Mouse (Mus musculus) forebrain, embryonic 16.5 days (tissue): Measurements from ENCODE around the gene Sox21. TPM values are rescaled to one million over a fixed set of nuclear protein-coding genes. Genes with fewer than 3 reads are reported as not detected.
A peak's percentile ranks its signal among the peaks of the same experiment; 100 is the strongest.

Source experiments
- ATAC-seq: fragments of 200-750 bp; cut with Nextera tagmentation; 2 replicates; pipeline ENCODE4 v1.8.0; 2017; ENCODE audit warnings: mild to moderate bottlenecking, moderate library complexity
- H3K27ac ChIP-seq: fragments of 300-500 bp; sonication (generic); 2 replicates; pipeline ENCODE4 v1.5.1; 2014; ENCODE audit warnings: low read length, control low read depth
- H3K27me3 ChIP-seq: fragments of 300-500 bp; sonication (generic); replicated peaks from 2 replicates; pipeline ENCODE4 v1.6.1; 2014; ENCODE audit warnings: low read length; ENCODE audit not compliant: control insufficient read depth, insufficient read depth
- H3K36me3 ChIP-seq: fragments of 300-500 bp; sonication (generic); 2 replicates; pipeline ENCODE4 v1.6.1; 2014; ENCODE audit not compliant: control insufficient read depth, insufficient read depth
- H3K4me1 ChIP-seq: fragments of 300-500 bp; sonication (generic); replicated peaks from 2 replicates; pipeline ENCODE4 v1.6.1; 2014; ENCODE audit warnings: low read length; ENCODE audit not compliant: control insufficient read depth, insufficient read depth
- H3K4me2 ChIP-seq: fragments of 300-500 bp; sonication (generic); 2 replicates; pipeline ENCODE4 v1.6.1; 2014; ENCODE audit warnings: mild to moderate bottlenecking, low read length, control low read depth
- H3K4me3 ChIP-seq: fragments of 300-500 bp; sonication (generic); replicated peaks from 2 replicates; pipeline ENCODE4 v1.5.1; 2014; ENCODE audit warnings: mild to moderate bottlenecking, low read length, control low read depth
- H3K9ac ChIP-seq: fragments of 300-500 bp; sonication (generic); replicated peaks from 2 replicates; pipeline ENCODE4 v1.6.1; 2014; ENCODE audit warnings: low read depth, low read length, control low read depth
- H3K9me3 ChIP-seq: fragments of 300-500 bp; sonication (generic); 2 replicates; pipeline ENCODE4 v1.6.1; 2016; ENCODE audit warnings: low read length; ENCODE audit not compliant: control insufficient read depth
- WGBS: fragments of 180-500 bp; shearing (Covaris S2); extraction: QIAGEN DNeasy Blood & Tissue Kit; methylation state at CpG from one replicate; pipeline ENCODE4 v1.1.7; 2014; 5-methylcytosine and 5-hydroxymethylcytosine counted together
- microRNA-seq: library from miRNA; unstranded; fragments of <30 nt; microRNA quantifications from one replicate; pipeline ENCODE4, GENCODE M21; 2017
- polyA plus RNA-seq: library from polyadenylated mRNA; unstranded; fragments of >200 nt; fragmentation: Nextera tagmentation; extraction: Ambion mirVana; gene quantifications from 2 replicates; pipeline ENCODE4 v1.2.1, GENCODE M21; 2015

Sox21 gene
- polyA plus RNA-seq, 1 experiment from 2014 or later = 4.8 TPM

GRCm38 (mm10) chr14:118202006-118202405 is 34.8 kb downstream of the Sox21 start:
- no peak overlapping the region for H3K9ac ChIP-seq
- no peak for ATAC-seq
- peaks cover 2% of the 10 kb centered on the region; the same call in 1 of the 2 replicates for H3K9me3 ChIP-seq
- no peaks in the 10 kb centered on the region for H3K36me3 ChIP-seq
- H3K27ac ChIP-seq = no peak overlapping the region
- 0 out of 2 replicates have a peak, but pooled peaks cover 4% of the 10 kb centered on the region for H3K27me3 ChIP-seq
- no peak overlapping the region for H3K4me3 ChIP-seq
- H3K4me1 ChIP-seq = no peaks in the 10 kb centered on the region
- 85% methylated on average over 5 of the region's 5 CpGs for WGBS
- no peak overlapping the region for H3K4me2 ChIP-seq

- 0 out of 2 replicates have a peak, but pooled peaks cover 5% of the 10 kb centered on the region for H3K27me3 ChIP-seq
- no peak overlapping the region for H3K4me2 ChIP-seq
- H3K4me3 ChIP-seq = no peak overlapping the region
- no peak overlapping the region for H3K27ac ChIP-seq
- H3K36me3 ChIP-seq = no peaks in the 10 kb centered on the region
- 94% methylated on average over 3 of the region's 3 CpGs for WGBS
- peaks cover 2% of the 10 kb centered on the region; the same call in 1 of the 2 replicates for H3K9me3 ChIP-seq
- H3K4me1 ChIP-seq = no peaks in the 10 kb centered on the region
- no peak overlapping the region for H3K9ac ChIP-seq
- no peak for ATAC-seq
Observed at GRCm38 (mm10) chr14:118200731-118201130, 36.1 kb downstream of the Sox21 start.

GRCm38 (mm10) chr14:118197063-118197462 is 39.8 kb downstream of the Sox21 start:
- Histone ChIP-seq H3K9ac (no peak overlapping the region), H3K4me2 (no peak overlapping the region)
- 70% methylated on average over 12 of the region's 12 CpGs for WGBS

GRCm38 (mm10) chr14:118194219-118194914 is 42.5 kb downstream of the Sox21 start:
- H3K4me3 ChIP-seq = no peak overlapping the region
- no peak overlapping the region for H3K9ac ChIP-seq
- 40% methylated on average over 13 of the region's 13 CpGs for WGBS

More at GRCm38 (mm10) chr14:118197063-118197462, 39.8 kb downstream of the Sox21 start:
- H3K36me3 ChIP-seq = no peaks in the 10 kb centered on the region
- peaks cover 14% of the 10 kb centered on the region for H3K27me3 ChIP-seq
- no peak overlapping the region for H3K4me3 ChIP-seq
- H3K27ac ChIP-seq = no peak overlapping the region
- no peak for ATAC-seq
- no peaks in the 10 kb centered on the region for H3K9me3 ChIP-seq
- peaks cover 16% of the 10 kb centered on the region for H3K4me1 ChIP-seq

GRCm38 (mm10) chr14:118193663-118194062 is 43.2 kb downstream of the Sox21 start:
- H3K27ac ChIP-seq = no peak overlapping the region
- ATAC-seq = no peak
- WGBS = 20% methylated on average over 10 of the region's 10 CpGs
- H3K9ac ChIP-seq = no peak overlapping the region
- no peaks in the 10 kb centered on the region for H3K36me3 ChIP-seq
- peaks cover 14% of the 10 kb centered on the region for H3K27me3 ChIP-seq
- H3K4me3 ChIP-seq = no peak overlapping the region
- H3K4me1 ChIP-seq = peaks cover 16% of the 10 kb centered on the region
- no peaks in the 10 kb centered on the region for H3K9me3 ChIP-seq
- H3K4me2 ChIP-seq = 0 out of 2 replicates have a peak overlapping the region, but pooled peaks have one; percentile 3

More at GRCm38 (mm10) chr14:118194219-118194914, 42.5 kb downstream of the Sox21 start:
- Histone ChIP-seq H3K27me3 (peaks cover 14% of the 10 kb centered on the region), H3K9me3 (no peaks in the 10 kb centered on the region), H3K4me2 (peak overlapping the region; percentile 40), H3K36me3 (no peaks in the 10 kb centered on the region), H3K4me1 (peaks cover 16% of the 10 kb centered on the region), H3K27ac (no peak overlapping the region)
- peak; percentile 34 for ATAC-seq

GRCm38 (mm10) chr14:118193001-118193628 is 43.7 kb downstream of the Sox21 start:
- Histone ChIP-seq H3K4me1 (peaks cover 16% of the 10 kb centered on the region), H3K27ac (no peak overlapping the region), H3K4me3 (no peak overlapping the region), H3K9ac (no peak overlapping the region), H3K36me3 (no peaks in the 10 kb centered on the region), H3K9me3 (no peaks in the 10 kb centered on the region), H3K27me3 (peaks cover 14% of the 10 kb centered on the region), H3K4me2 (no peak overlapping the region)
- WGBS = 23% methylated on average over 10 of the region's 10 CpGs
- ATAC-seq = no peak

GRCm38 (mm10) chr14:118191442-118191841 is 45.4 kb downstream of the Sox21 start:
- peaks cover 9% of the 10 kb centered on the region for H3K27me3 ChIP-seq
- no peaks in the 10 kb centered on the region for H3K36me3 ChIP-seq
- no peaks in the 10 kb centered on the region for H3K9me3 ChIP-seq
- no peak overlapping the region for H3K4me2 ChIP-seq
- no peak overlapping the region for H3K27ac ChIP-seq
- 67% methylated on average over 9 of the region's 9 CpGs for WGBS
- H3K4me1 ChIP-seq = peaks cover 16% of the 10 kb centered on the region
- no peak overlapping the region for H3K4me3 ChIP-seq
- peak; percentile 73 for ATAC-seq
- no peak overlapping the region for H3K9ac ChIP-seq

Small RNA genes within 50 kb of the gene (microRNA-seq; reads per million reads assigned to microRNA genes)
- not detected for gene Mir6241

Other genes with a start within 250 kb of the Sox21 start
- gene Dct, start 184.8 kb downstream of the Sox21 start, polyA plus RNA-seq = 6.3 and 6.4 TPM in 2 replicates
- gene Tgds, start 104.3 kb downstream of the Sox21 start, polyA plus RNA-seq = 20.2 and 22.8 TPM in 2 replicates
- 32.7 and 33.5 TPM in 2 replicates for gene Gpr180, start 99.9 kb downstream of the Sox21 start, polyA plus RNA-seq
- not detected in 2 replicates for gene Gm9376, start 29.9 kb upstream of the Sox21 start, polyA plus RNA-seq